Mouse (Mus musculus): ENCODE measurements at regions not wholly inside any gene's neighbourhood (a gene's known extent, or its start where the extent isn't known, plus 50 kb on each side); places are given as distances from the start of the nearest gene placed in this dataset.

- H3K36me3 ChIP-seq (ENCODE audit: control insufficient read depth, insufficient read depth): no peaks in the 10 kb centered on the region
- no peaks in the 10 kb centered on the region for H3K27me3 ChIP-seq (ENCODE audit: control insufficient read depth, insufficient read depth, insufficient read length)
- H3K79me2 ChIP-seq (ENCODE audit: control insufficient read depth, insufficient read depth): no peaks in the 10 kb centered on the region
- no peak overlapping the region for H3ac ChIP-seq (ENCODE audit: control insufficient read depth, insufficient read length)
- H3K4me3 ChIP-seq: no peak overlapping the region
- no peak overlapping the region for H3K4me2 ChIP-seq (ENCODE audit: low read depth)
- TF ChIP-seq MAX (IDR thresholded peaks at IDR 0.05; ENCODE audit: low read depth) (no peak), TCF12 (IDR thresholded peaks at IDR 0.05; ENCODE audit: insufficient read depth, poor library complexity, severe bottlenecking) (no peak), MYOG (IDR thresholded peaks at IDR 0.05; ENCODE audit: control insufficient read depth in 1 of 3, insufficient read depth in 1 of 3, insufficient read length in 2 of 3, low read depth in 2 of 3) (no peak), POLR2AphosphoS2 (IDR thresholded peaks at IDR 0.05; ENCODE audit: insufficient read length, low read depth) (no peak), SRF (IDR thresholded peaks at IDR 0.05; ENCODE audit: control insufficient read depth, insufficient read length, low read depth) (no peak), CEBPB (IDR thresholded peaks at IDR 0.05; ENCODE audit: insufficient read depth, poor library complexity, severe bottlenecking) (0 out of 2 replicates have a peak, but pooled peaks have one; percentile 3), MYOD1 (IDR thresholded peaks at IDR 0.05; ENCODE audit: control insufficient read depth in 1 of 3, insufficient read length in 2 of 3, low read depth in 2 of 3) (no peak)
Observed at GRCm38 (mm10) chr5:68326998-68327593, 295.5 kb downstream of the Grxcr1 start.

- no peaks in the 10 kb centered on the region for H3K27me3 ChIP-seq (ENCODE audit: control insufficient read depth, insufficient read depth, insufficient read length)
- H3K4me3 ChIP-seq: no peak overlapping the region
- TF ChIP-seq SRF (IDR thresholded peaks at IDR 0.05; ENCODE audit: control insufficient read depth, insufficient read length, low read depth): no peak
- TF ChIP-seq POLR2AphosphoS2 (IDR thresholded peaks at IDR 0.05; ENCODE audit: insufficient read length, low read depth): no peak
- no peak for TF ChIP-seq TCF12 (IDR thresholded peaks at IDR 0.05; ENCODE audit: insufficient read depth, poor library complexity, severe bottlenecking)
- no peak for TF ChIP-seq USF1 (IDR thresholded peaks at IDR 0.05; ENCODE audit: low read depth)
- no peak for TF ChIP-seq MYOG (IDR thresholded peaks at IDR 0.05; ENCODE audit: control insufficient read depth in 1 of 3, insufficient read depth in 1 of 3, insufficient read length in 2 of 3, low read depth in 2 of 3)
- no peak for TF ChIP-seq MAX (IDR thresholded peaks at IDR 0.05; ENCODE audit: low read depth)
- TF ChIP-seq CEBPB (IDR thresholded peaks at IDR 0.05; ENCODE audit: insufficient read depth, poor library complexity, severe bottlenecking): no peak
- no peak for TF ChIP-seq POLR2A (IDR thresholded peaks at IDR 0.05; ENCODE audit: insufficient read length, low read depth)
- TF ChIP-seq REST (IDR thresholded peaks at IDR 0.05; ENCODE audit: insufficient read depth, insufficient read length): no peak
- TF ChIP-seq MYOD1 (IDR thresholded peaks at IDR 0.05; ENCODE audit: control insufficient read depth in 1 of 3, insufficient read length in 2 of 3, low read depth in 2 of 3): no peak
- no peak for TF ChIP-seq E2F4 (IDR thresholded peaks at IDR 0.05; ENCODE audit: insufficient read depth)
- TF ChIP-seq TCF3 (IDR thresholded peaks at IDR 0.05; ENCODE audit: insufficient read length, low read depth): no peak
- no peaks in the 10 kb centered on the region for H3K36me3 ChIP-seq (ENCODE audit: control insufficient read depth, insufficient read depth)
- no peak overlapping the region for H3K4me2 ChIP-seq (ENCODE audit: low read depth)
- no peak overlapping the region for H3ac ChIP-seq (ENCODE audit: control insufficient read depth, insufficient read length)
- no peaks in the 10 kb centered on the region for H3K79me2 ChIP-seq (ENCODE audit: control insufficient read depth, insufficient read depth)
Observed at GRCm38 (mm10) chr5:68329311-68329710, 297.7 kb downstream of the Grxcr1 start.

- Histone ChIP-seq H3K4me2 (ENCODE audit: low read depth) (no peak overlapping the region), H3K27me3 (ENCODE audit: control insufficient read depth, insufficient read depth, insufficient read length) (no peaks in the 10 kb centered on the region), H3K4me3 (no peak overlapping the region), H3K36me3 (ENCODE audit: control insufficient read depth, insufficient read depth) (no peaks in the 10 kb centered on the region), H3ac (ENCODE audit: control insufficient read depth, insufficient read length) (no peak overlapping the region), H3K79me2 (ENCODE audit: control insufficient read depth, insufficient read depth) (no peaks in the 10 kb centered on the region)
- TF ChIP-seq MYOD1 (IDR thresholded peaks at IDR 0.05; ENCODE audit: control insufficient read depth in 1 of 3, insufficient read length in 2 of 3, low read depth in 2 of 3) (no peak), TCF12 (IDR thresholded peaks at IDR 0.05; ENCODE audit: insufficient read depth, poor library complexity, severe bottlenecking) (no peak), MAX (IDR thresholded peaks at IDR 0.05; ENCODE audit: low read depth) (no peak), TCF3 (IDR thresholded peaks at IDR 0.05; ENCODE audit: insufficient read length, low read depth) (no peak), E2F4 (IDR thresholded peaks at IDR 0.05; ENCODE audit: insufficient read depth) (no peak), POLR2AphosphoS2 (IDR thresholded peaks at IDR 0.05; ENCODE audit: insufficient read length, low read depth) (no peak), USF1 (IDR thresholded peaks at IDR 0.05; ENCODE audit: low read depth) (no peak), REST (IDR thresholded peaks at IDR 0.05; ENCODE audit: insufficient read depth, insufficient read length) (no peak), CEBPB (IDR thresholded peaks at IDR 0.05; ENCODE audit: insufficient read depth, poor library complexity, severe bottlenecking) (no peak), MYOG (IDR thresholded peaks at IDR 0.05; ENCODE audit: control insufficient read depth in 1 of 3, insufficient read depth in 1 of 3, insufficient read length in 2 of 3, low read depth in 2 of 3) (no peak), POLR2A (IDR thresholded peaks at IDR 0.05; ENCODE audit: insufficient read length, low read depth) (no peak), SRF (IDR thresholded peaks at IDR 0.05; ENCODE audit: control insufficient read depth, insufficient read length, low read depth) (no peak)
Observed at GRCm38 (mm10) chr5:68329828-68330227, 298.2 kb downstream of the Grxcr1 start.

GRCm38 (mm10) chr5:68350921-68351320 lies 319.3 kb downstream of the Grxcr1 start:
- no peak overlapping the region for H3K4me3 ChIP-seq
- H3K36me3 ChIP-seq (ENCODE audit: control insufficient read depth, insufficient read depth): no peaks in the 10 kb centered on the region
- H3ac ChIP-seq (ENCODE audit: control insufficient read depth, insufficient read length): no peak overlapping the region
- no peak overlapping the region for H3K4me2 ChIP-seq (ENCODE audit: low read depth)
- H3K79me2 ChIP-seq (ENCODE audit: control insufficient read depth, insufficient read depth): no peaks in the 10 kb centered on the region
- no peaks in the 10 kb centered on the region for H3K27me3 ChIP-seq (ENCODE audit: control insufficient read depth, insufficient read depth, insufficient read length)
- TF ChIP-seq TCF12 (IDR thresholded peaks at IDR 0.05; ENCODE audit: insufficient read depth, poor library complexity, severe bottlenecking): no peak
- TF ChIP-seq MAX (IDR thresholded peaks at IDR 0.05; ENCODE audit: low read depth): no peak
- TF ChIP-seq MYOD1 (IDR thresholded peaks at IDR 0.05; ENCODE audit: control insufficient read depth in 1 of 3, insufficient read length in 2 of 3, low read depth in 2 of 3): no peak
- TF ChIP-seq USF1 (IDR thresholded peaks at IDR 0.05; ENCODE audit: low read depth): no peak
- TF ChIP-seq MYOG (IDR thresholded peaks at IDR 0.05; ENCODE audit: control insufficient read depth in 1 of 3, insufficient read depth in 1 of 3, insufficient read length in 2 of 3, low read depth in 2 of 3): no peak
- TF ChIP-seq REST (IDR thresholded peaks at IDR 0.05; ENCODE audit: insufficient read depth, insufficient read length): no peak
- no peak for TF ChIP-seq POLR2A (IDR thresholded peaks at IDR 0.05; ENCODE audit: insufficient read length, low read depth)
- TF ChIP-seq TCF3 (IDR thresholded peaks at IDR 0.05; ENCODE audit: insufficient read length, low read depth): no peak
- TF ChIP-seq CEBPB (IDR thresholded peaks at IDR 0.05; ENCODE audit: insufficient read depth, poor library complexity, severe bottlenecking): no peak
- no peak for TF ChIP-seq E2F4 (IDR thresholded peaks at IDR 0.05; ENCODE audit: insufficient read depth)
- TF ChIP-seq POLR2AphosphoS2 (IDR thresholded peaks at IDR 0.05; ENCODE audit: insufficient read length, low read depth): no peak
- no peak for TF ChIP-seq SRF (IDR thresholded peaks at IDR 0.05; ENCODE audit: control insufficient read depth, insufficient read length, low read depth)

Data from myocyte (in vitro differentiated cells).